Mouse (Mus musculus) cerebellum, adult 2 months (tissue): ENCODE data around the gene Tle2.
A peak's percentile ranks its signal among the peaks of the same experiment; 100 is the strongest.

Experiments used
- CTCF ChIP-seq: fragments of 200-500 bp; IDR thresholded peaks from 2 replicates; pipeline ENCODE4 v1.5.1; 2011; ENCODE audit warnings: low read depth, mild to moderate bottlenecking, control low read depth, low read length, moderate library complexity, borderline replicate concordance; ENCODE audit not compliant: insufficient read depth
- POLR2A ChIP-seq: fragments of 200-500 bp; IDR thresholded peaks from 2 replicates; pipeline ENCODE4 v1.6.1; 2011; ENCODE audit warnings: low read length, control low read depth, borderline replicate concordance; ENCODE audit not compliant: insufficient read depth

- TF ChIP-seq CTCF = peak; percentile 93
- TF ChIP-seq POLR2A = no peak
Measured at GRCm38 (mm10) chr10:81526779-81527178, 47.6 kb upstream of the Tle2 start.
